Mouse (Mus musculus) stomach, embryonic 16.5 days (tissue): ENCODE data around the gene Angptl8. TPM values are rescaled to one million over a fixed set of nuclear protein-coding genes. Genes with fewer than 3 reads are reported as not detected.

Source experiments
- ATAC-seq: fragments of 200-750 bp; cut with Nextera tagmentation; 2 replicates; pipeline ENCODE4 v1.8.0; 2017; ENCODE audit warnings: moderate number of reproducible peaks, moderate TSS enrichment; ENCODE audit not compliant: insufficient read depth, low FRiP score
- H3K27ac ChIP-seq: fragments of 300-500 bp; sonication (generic); 2 replicates; pipeline ENCODE4 v1.5.1; 2014; ENCODE audit warnings: low read length
- H3K27me3 ChIP-seq: fragments of 300-500 bp; sonication (generic); 2 replicates; pipeline ENCODE4 v1.6.1; 2014; ENCODE audit warnings: low read length, control low read depth, mixed read lengths; ENCODE audit not compliant: control insufficient read depth, insufficient read depth
- H3K36me3 ChIP-seq: fragments of 300-500 bp; sonication (generic); 2 replicates; pipeline ENCODE4 v1.6.1; 2014; ENCODE audit warnings: low read length; ENCODE audit not compliant: control insufficient read depth, insufficient read depth
- H3K4me1 ChIP-seq: fragments of 300-500 bp; sonication (generic); 2 replicates; pipeline ENCODE4 v1.6.1; 2014; ENCODE audit warnings: low read length, control low read depth, mixed read lengths; ENCODE audit not compliant: control insufficient read depth, insufficient read depth
- H3K4me2 ChIP-seq: fragments of 300-500 bp; sonication (generic); 2 replicates; pipeline ENCODE4 v1.6.1; 2014; ENCODE audit warnings: low read depth, low read length, mixed read lengths
- H3K4me3 ChIP-seq: fragments of 300-500 bp; sonication (generic); replicated peaks from 2 replicates; pipeline ENCODE4 v1.5.1; 2014; ENCODE audit warnings: mild to moderate bottlenecking, low read length
- H3K9ac ChIP-seq: fragments of 300-500 bp; sonication (generic); 2 replicates; pipeline ENCODE4 v1.6.1; 2014; ENCODE audit warnings: low read length
- H3K9me3 ChIP-seq: fragments of 300-500 bp; sonication (generic); replicated peaks from 2 replicates; pipeline ENCODE4 v1.6.1; 2016; ENCODE audit warnings: low read length, control low read depth; ENCODE audit not compliant: control insufficient read depth
- WGBS: fragments of 180-500 bp; shearing (Covaris S2); extraction: QIAGEN DNeasy Blood & Tissue Kit; methylation state at CpG from one replicate; pipeline ENCODE4 v1.1.7; 2014; 5-methylcytosine and 5-hydroxymethylcytosine counted together
- polyA plus RNA-seq: library from polyadenylated mRNA; unstranded; fragments of >200 nt; fragmentation: Nextera tagmentation; extraction: Ambion mirVana; gene quantifications from 2 replicates; pipeline ENCODE4 v1.2.1, GENCODE M21; 2015

Angptl8 gene
- polyA plus RNA-seq, 1 experiment from 2014 or later, result 6.4 TPM

DNA sequence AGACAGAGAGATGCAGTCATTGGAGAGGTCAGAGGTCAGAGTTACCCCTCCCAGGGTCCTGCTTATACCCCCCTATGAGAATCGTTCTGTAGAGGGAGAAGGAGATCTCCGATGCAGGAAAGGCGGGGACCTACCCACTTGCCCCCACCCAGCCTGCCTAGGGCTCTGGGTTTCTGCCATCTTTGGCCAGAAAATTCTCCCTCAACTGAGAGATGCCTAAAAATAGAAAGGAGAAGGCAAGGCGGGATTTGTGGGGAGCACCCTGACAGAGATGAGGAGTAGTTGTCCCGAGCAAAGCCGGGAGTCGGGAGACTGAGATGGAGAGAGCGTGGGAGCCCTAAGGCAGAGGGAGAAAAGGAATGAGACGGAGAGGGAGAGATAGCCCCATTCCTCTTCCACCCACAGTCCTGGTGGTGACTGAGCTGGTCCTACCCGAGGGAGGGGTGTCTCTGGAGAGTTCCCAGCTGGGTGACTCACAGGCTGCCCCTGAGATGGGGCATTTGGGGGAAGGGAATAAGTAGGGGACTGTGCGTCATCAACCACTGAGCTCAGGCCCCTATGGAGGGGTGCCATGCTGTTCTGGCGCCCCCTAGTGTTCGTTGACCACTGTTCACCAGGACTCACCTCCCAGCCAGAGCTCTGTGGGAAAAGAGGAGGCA is 31.2 kb upstream of the Angptl8 start:
- 34% methylated on average over 13 of the region's 13 CpGs for WGBS
- H3K4me3 ChIP-seq, result 0 out of 2 replicates have a peak overlapping the region, but pooled peaks have one; percentile 5
- H3K27ac ChIP-seq, result peak overlapping the region; percentile 85
- H3K9me3 ChIP-seq, result no peaks in the 10 kb centered on the region
- H3K27me3 ChIP-seq, result no peaks in the 10 kb centered on the region
- peaks cover 8% of the 10 kb centered on the region for H3K4me1 ChIP-seq
- H3K9ac ChIP-seq, result peak overlapping the region; percentile 60
- peak overlapping the region; percentile 33 for H3K4me2 ChIP-seq
- 0 out of 2 replicates have a peak, but pooled peaks cover 7% of the 10 kb centered on the region for H3K36me3 ChIP-seq
- ATAC-seq, result peak; percentile 90

GRCm38 (mm10) chr9:21806363-21806762 is 28.9 kb upstream of the Angptl8 start:
- H3K4me3 ChIP-seq, result no peak overlapping the region
- 0 out of 2 replicates have a peak, but pooled peaks cover 3% of the 10 kb centered on the region for H3K36me3 ChIP-seq
- no peak for ATAC-seq
- peaks cover 8% of the 10 kb centered on the region; the same call in 1 of the 2 replicates for H3K4me1 ChIP-seq
- no peak overlapping the region for H3K4me2 ChIP-seq
- H3K27ac ChIP-seq, result no peak overlapping the region
- no peaks in the 10 kb centered on the region for H3K27me3 ChIP-seq
- WGBS, result 51% methylated on average over 3 of the region's 3 CpGs
- no peak overlapping the region for H3K9ac ChIP-seq
- no peaks in the 10 kb centered on the region for H3K9me3 ChIP-seq

DNA sequence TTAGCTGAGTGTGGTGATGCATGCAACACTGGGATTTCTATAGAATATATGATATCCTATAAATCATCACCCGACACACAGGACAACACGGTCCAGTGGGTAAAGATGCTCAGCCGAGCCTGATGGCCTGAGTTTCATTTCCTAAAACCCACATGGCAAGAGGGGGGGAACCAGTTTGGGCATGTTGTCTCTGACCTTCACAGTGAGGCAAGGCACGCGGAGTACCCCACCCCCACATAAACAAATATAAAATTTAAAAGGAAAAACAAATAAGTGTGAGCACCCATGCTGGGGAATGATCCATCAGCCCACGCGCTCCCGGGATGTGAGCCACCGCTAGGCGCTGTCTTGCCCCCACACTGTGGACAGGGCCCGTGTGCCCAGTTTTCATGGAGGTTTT is 28.3 kb upstream of the Angptl8 start:
- H3K9me3 ChIP-seq, result no peaks in the 10 kb centered on the region
- peaks cover 8% of the 10 kb centered on the region; the same call in 1 of the 2 replicates for H3K4me1 ChIP-seq
- no peak overlapping the region for H3K4me2 ChIP-seq
- no peak overlapping the region for H3K4me3 ChIP-seq
- H3K36me3 ChIP-seq, result 0 out of 2 replicates have a peak, but pooled peaks cover 3% of the 10 kb centered on the region
- H3K9ac ChIP-seq, result no peak overlapping the region
- H3K27me3 ChIP-seq, result no peaks in the 10 kb centered on the region
- 68% methylated on average over 11 of the region's 11 CpGs for WGBS
- no peak overlapping the region for H3K27ac ChIP-seq
- no peak for ATAC-seq

- H3K36me3 ChIP-seq, result 0 out of 2 replicates have a peak, but pooled peaks cover 3% of the 10 kb centered on the region
- whole genome bisulfite sequencing, result 71% methylated on average over 3 of the region's 3 CpGs
- peaks cover 8% of the 10 kb centered on the region; the same call in 1 of the 2 replicates for H3K4me1 ChIP-seq
- no peak for ATAC-seq
- H3K9me3 ChIP-seq, result no peaks in the 10 kb centered on the region
- no peaks in the 10 kb centered on the region for H3K27me3 ChIP-seq
- no peak overlapping the region for H3K4me2 ChIP-seq
- no peak overlapping the region for H3K9ac ChIP-seq
- H3K27ac ChIP-seq, result no peak overlapping the region
- no peak overlapping the region for H3K4me3 ChIP-seq
Measured at GRCm38 (mm10) chr9:21808561-21808960, 26.7 kb upstream of the Angptl8 start.

GRCm38 (mm10) chr9:21811170-21811569 is 24.1 kb upstream of the Angptl8 start:
- 81% methylated on average over 5 of the region's 5 CpGs for WGBS

DNA sequence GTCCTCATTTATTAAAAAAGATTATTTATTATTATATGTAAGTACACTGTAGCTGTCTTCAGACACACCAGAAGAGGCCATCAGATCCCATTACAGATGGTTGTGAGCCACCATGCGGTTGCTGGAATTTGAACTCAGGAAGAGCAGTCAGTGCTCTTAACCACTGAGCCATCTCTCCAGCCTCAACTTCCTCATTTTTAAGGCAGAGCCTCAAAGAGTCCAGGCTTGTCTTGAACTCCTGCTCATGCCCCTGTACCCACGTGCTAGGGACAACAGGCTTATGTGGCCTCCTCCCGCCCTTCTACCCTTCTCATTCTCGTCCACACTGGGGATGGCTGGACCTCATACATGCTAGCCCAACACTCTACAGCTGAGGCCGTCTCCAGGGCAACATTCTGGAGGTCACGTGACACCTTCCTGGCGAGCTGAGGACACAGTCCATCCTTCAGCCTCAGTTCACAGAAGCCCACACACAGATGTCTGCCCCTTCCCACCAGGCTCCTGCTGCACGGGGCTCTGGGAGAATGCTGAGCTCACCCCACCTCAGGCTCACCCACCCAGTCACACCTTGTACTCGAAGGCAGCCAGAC is 18.5 kb upstream of the Angptl8 start:
- Histone ChIP-seq H3K27ac (no peak overlapping the region), H3K4me1 (no peaks in the 10 kb centered on the region), H3K9ac (no peak overlapping the region), H3K4me2 (no peak overlapping the region), H3K9me3 (no peaks in the 10 kb centered on the region), H3K27me3 (no peaks in the 10 kb centered on the region), H3K4me3 (no peak overlapping the region), H3K36me3 (peaks cover 18% of the 10 kb centered on the region)
- WGBS, result 67% methylated on average over 9 of the region's 9 CpGs
- no peak for ATAC-seq

More at GRCm38 (mm10) chr9:21811170-21811569, 24.1 kb upstream of the Angptl8 start:
- Histone ChIP-seq H3K9me3 (no peaks in the 10 kb centered on the region), H3K4me3 (no peak overlapping the region), H3K4me2 (no peak overlapping the region), H3K4me1 (no peaks in the 10 kb centered on the region), H3K36me3 (peaks cover 7% of the 10 kb centered on the region), H3K27ac (no peak overlapping the region), H3K27me3 (no peaks in the 10 kb centered on the region), H3K9ac (no peak overlapping the region)
- ATAC-seq, result no peak

DNA sequence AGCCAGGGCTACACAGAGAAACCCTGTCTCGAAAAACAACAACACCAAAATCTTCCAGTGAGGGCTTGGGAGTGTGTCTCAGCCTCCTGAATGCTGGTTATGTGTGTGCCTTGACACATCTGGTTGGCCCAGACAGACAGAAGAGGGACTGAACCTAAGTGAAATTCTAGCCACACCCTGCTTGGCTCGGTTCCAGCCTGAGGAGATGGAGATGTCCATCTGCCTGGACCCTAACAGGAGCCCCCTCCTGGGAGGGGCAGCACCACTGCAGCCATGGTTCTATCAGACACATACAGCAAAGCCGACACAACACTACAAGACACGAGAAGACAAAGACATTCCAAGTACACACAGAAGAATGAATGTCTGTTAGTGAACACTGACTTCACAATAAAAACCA is 17.2 kb upstream of the Angptl8 start:
- H3K4me3 ChIP-seq, result no peak overlapping the region
- no peak for ATAC-seq
- no peak overlapping the region for H3K4me2 ChIP-seq
- peaks cover 18% of the 10 kb centered on the region for H3K36me3 ChIP-seq
- H3K9ac ChIP-seq, result no peak overlapping the region
- H3K4me1 ChIP-seq, result no peaks in the 10 kb centered on the region
- no peaks in the 10 kb centered on the region for H3K27me3 ChIP-seq
- H3K27ac ChIP-seq, result no peak overlapping the region
- WGBS, result 80% methylated on average over 4 of the region's 4 CpGs
- no peaks in the 10 kb centered on the region for H3K9me3 ChIP-seq

GRCm38 (mm10) chr9:21818561-21818960 is 16.7 kb upstream of the Angptl8 start:
- peaks cover 18% of the 10 kb centered on the region for H3K36me3 ChIP-seq
- H3K4me1 ChIP-seq, result no peaks in the 10 kb centered on the region
- no peak overlapping the region for H3K27ac ChIP-seq
- no peaks in the 10 kb centered on the region for H3K27me3 ChIP-seq
- no peak overlapping the region for H3K4me3 ChIP-seq
- H3K4me2 ChIP-seq, result no peak overlapping the region
- H3K9ac ChIP-seq, result no peak overlapping the region
- WGBS, result 95% methylated on average over 6 of the region's 6 CpGs
- no peaks in the 10 kb centered on the region for H3K9me3 ChIP-seq
- no peak for ATAC-seq

DNA sequence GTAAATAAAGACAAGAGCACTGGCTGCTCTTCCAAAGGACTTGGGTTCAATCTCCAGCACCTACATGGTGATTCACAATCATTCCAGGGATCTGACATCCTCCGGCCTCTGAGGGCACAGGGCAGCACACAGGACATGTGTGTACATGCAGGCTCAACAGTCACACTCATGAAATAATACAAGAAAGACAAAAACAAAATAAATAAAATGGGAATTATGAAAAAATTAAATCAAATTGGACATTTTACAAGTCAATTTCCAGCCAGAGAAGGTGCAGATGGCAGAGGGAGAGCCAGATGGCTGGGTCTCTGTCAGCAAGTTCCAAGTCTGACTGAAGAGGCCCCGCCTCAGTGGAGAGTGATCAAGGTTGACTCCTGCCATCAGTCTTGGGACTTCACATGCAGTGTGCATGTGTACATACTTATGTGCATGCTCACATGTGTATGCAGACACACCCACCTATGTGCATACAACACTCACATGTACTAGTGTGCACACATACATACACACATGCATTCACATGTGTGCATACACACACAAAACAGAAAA is 16.1 kb upstream of the Angptl8 start:
- H3K36me3 ChIP-seq, result peaks cover 18% of the 10 kb centered on the region
- WGBS, result 90% methylated on average over 2 of the region's 2 CpGs
- H3K27me3 ChIP-seq, result no peaks in the 10 kb centered on the region
- H3K4me1 ChIP-seq, result no peaks in the 10 kb centered on the region
- no peak overlapping the region for H3K27ac ChIP-seq
- ATAC-seq, result no peak
- H3K4me3 ChIP-seq, result no peak overlapping the region
- no peak overlapping the region for H3K9ac ChIP-seq
- no peak overlapping the region for H3K4me2 ChIP-seq
- H3K9me3 ChIP-seq, result no peaks in the 10 kb centered on the region
